Mouse (Mus musculus) bone marrow, adult 2 months (tissue): ENCODE measurements around the gene Syce1l.

ENCODE experiments used
- CTCF ChIP-seq: fragments of 200-500 bp; IDR thresholded peaks from 2 replicates; pipeline ENCODE4 v1.5.1; 2011; ENCODE audit warnings: low read length, control low read depth; ENCODE audit not compliant: control insufficient read depth, insufficient read depth
- POLR2A ChIP-seq: fragments of 200-500 bp; IDR thresholded peaks from 2 replicates; pipeline ENCODE4 v1.6.1; 2011; ENCODE audit warnings: low read depth, mild to moderate bottlenecking, control low read depth, low read length, borderline replicate concordance; ENCODE audit not compliant: control insufficient read depth

- TF ChIP-seq CTCF: no peak
- no peak for TF ChIP-seq POLR2A
Measured at GRCm38 (mm10) chr8:113660128-113660527, 17.1 kb downstream of the Syce1l start.
